Mouse (Mus musculus): Measurements from ENCODE around the gene Crispld2. TPM values are rescaled to one million over a fixed set of nuclear protein-coding genes. Genes with fewer than 3 reads are reported as not detected.

Gene Crispld2
- 1.3 and 2.1 TPM in 2 replicates for polyA plus RNA-seq (2015; fragmentation: Nextera tagmentation; extraction: Ambion mirVana)

- Histone ChIP-seq H3K36me3 (replicated peaks) (no peaks in the 10 kb centered on the region), H3K27ac (replicated peaks) (no peak within 1 kb of the TSS), H3K4me1 (replicated peaks) (peaks cover 7% of the 10 kb centered on the region; the same call in 1 of the 2 replicates), H3K4me2 (0 out of 2 replicates have a peak within 1 kb of the TSS, but pooled peaks have one; percentile 0), H3K4me3 (replicated peaks) (no peak within 1 kb of the TSS), H3K9me3 (replicated peaks) (no peaks in the 10 kb centered on the region), H3K9ac (no peak within 1 kb of the TSS), H3K27me3 (peaks cover 42% of the 10 kb centered on the region)
- ATAC-seq (ENCODE audit: insufficient read depth): no peak
- under 1% methylated on average over 25 of the region's 25 CpGs for WGBS (ENCODE audit: insufficient replicate concordance)
Observed at GRCm38 (mm10) chr8:119992249-119992648, at the start of gene Crispld2. Gene Crispld2, plus strand, starts transcription at chr8:119992438.

- 80% methylated on average over 10 of the region's 10 CpGs for WGBS (ENCODE audit: insufficient replicate concordance)
- H3K27me3 ChIP-seq: no peaks in the 10 kb centered on the region
- no peaks in the 10 kb centered on the region for H3K4me1 ChIP-seq (replicated peaks)
- H3K27ac ChIP-seq (replicated peaks): no peak overlapping the region
- H3K36me3 ChIP-seq (replicated peaks): peaks cover 99% of the 10 kb centered on the region
- no peak overlapping the region for H3K4me3 ChIP-seq (replicated peaks)
- no peaks in the 10 kb centered on the region for H3K9me3 ChIP-seq (replicated peaks)
- no peak overlapping the region for H3K4me2 ChIP-seq
- ATAC-seq (ENCODE audit: insufficient read depth): no peak
- no peak overlapping the region for H3K9ac ChIP-seq
Observed at GRCm38 (mm10) chr8:119943616-119944015, 48.6 kb upstream of the Crispld2 start.

DNA sequence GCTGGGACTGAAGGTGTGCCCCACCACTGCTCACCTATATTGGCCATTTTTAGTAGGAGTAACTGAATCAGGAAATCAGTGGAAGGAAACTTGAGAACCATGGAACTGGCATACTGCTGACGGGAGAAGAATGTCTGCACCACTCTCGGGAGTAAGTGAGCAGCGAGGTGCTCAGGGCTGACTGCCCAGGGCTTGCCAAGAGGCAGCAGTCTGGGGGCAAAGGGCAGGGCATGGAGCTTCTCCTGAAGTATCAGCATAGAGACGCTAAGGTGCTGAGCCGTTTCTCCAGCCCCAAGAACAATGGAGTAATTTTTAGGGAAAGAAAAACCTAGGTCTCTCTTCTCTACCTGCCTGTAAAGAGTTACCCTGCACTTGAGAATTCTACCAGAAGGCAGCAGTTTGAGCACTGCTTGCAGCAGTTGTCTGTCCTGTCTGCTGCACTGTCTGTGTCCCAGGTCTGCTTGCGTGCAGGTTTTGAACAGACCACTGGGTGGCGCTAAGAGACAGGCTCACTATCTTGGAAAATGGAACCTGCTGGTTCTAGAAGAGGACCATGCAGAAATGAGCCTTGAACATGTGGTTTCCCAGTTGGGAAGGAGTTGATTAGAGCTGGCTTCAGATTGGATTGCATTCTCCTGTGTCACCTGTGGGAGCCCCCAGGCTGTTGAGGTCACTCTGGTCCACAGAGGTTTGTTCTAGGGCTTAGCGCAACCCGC, 48.0 kb upstream of the Crispld2 start:
- no peak overlapping the region for H3K27ac ChIP-seq (replicated peaks)
- H3K36me3 ChIP-seq (replicated peaks): peaks cover 99% of the 10 kb centered on the region
- no peak overlapping the region for H3K9ac ChIP-seq
- H3K4me1 ChIP-seq (replicated peaks): no peaks in the 10 kb centered on the region
- 70% methylated on average over 9 of the region's 9 CpGs for WGBS (ENCODE audit: insufficient replicate concordance)
- H3K4me2 ChIP-seq: no peak overlapping the region
- H3K9me3 ChIP-seq (replicated peaks): no peaks in the 10 kb centered on the region
- H3K27me3 ChIP-seq: no peaks in the 10 kb centered on the region
- 0 out of 2 replicates have a peak, but pooled peaks have one; percentile 19 for ATAC-seq (ENCODE audit: insufficient read depth)
- no peak overlapping the region for H3K4me3 ChIP-seq (replicated peaks)

GRCm38 (mm10) chr8:119946326-119946865, 45.8 kb upstream of the Crispld2 start:
- no peak for ATAC-seq (ENCODE audit: insufficient read depth)
- 84% methylated on average over 8 of the region's 8 CpGs for WGBS (ENCODE audit: insufficient replicate concordance)

DNA sequence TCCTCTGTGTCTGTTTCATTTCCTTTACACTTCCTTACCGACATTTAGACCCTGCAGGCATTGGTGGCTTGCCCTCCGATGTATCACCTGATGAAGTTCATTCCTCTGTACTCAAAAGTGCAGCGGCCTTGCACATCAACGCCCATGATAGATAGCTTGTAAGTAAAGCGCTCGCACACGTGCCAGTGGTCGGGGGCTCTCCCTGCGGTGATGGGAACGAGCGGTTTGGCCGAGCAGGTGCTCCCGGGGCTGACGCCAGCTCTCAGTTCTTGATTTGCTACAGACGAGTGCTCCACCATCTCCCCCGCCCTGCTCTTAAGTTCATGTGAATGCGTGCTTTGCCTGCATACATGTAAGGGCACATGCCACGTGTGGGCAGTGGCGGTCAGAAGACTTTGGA, 44.6 kb upstream of the Crispld2 start:
- ATAC-seq (ENCODE audit: insufficient read depth): no peak
- no peak overlapping the region for H3K4me2 ChIP-seq
- H3K4me3 ChIP-seq (replicated peaks): no peak overlapping the region
- no peaks in the 10 kb centered on the region for H3K27me3 ChIP-seq
- no peaks in the 10 kb centered on the region for H3K4me1 ChIP-seq (replicated peaks)
- 85% methylated on average over 19 of the region's 19 CpGs for WGBS (ENCODE audit: insufficient replicate concordance)
- no peak overlapping the region for H3K27ac ChIP-seq (replicated peaks)
- no peaks in the 10 kb centered on the region for H3K9me3 ChIP-seq (replicated peaks)
- H3K36me3 ChIP-seq (replicated peaks): peaks cover 99% of the 10 kb centered on the region
- no peak overlapping the region for H3K9ac ChIP-seq

More at GRCm38 (mm10) chr8:119946326-119946865, 45.8 kb upstream of the Crispld2 start:
- H3K4me1 ChIP-seq (replicated peaks): no peaks in the 10 kb centered on the region
- no peaks in the 10 kb centered on the region for H3K27me3 ChIP-seq
- no peak overlapping the region for H3K27ac ChIP-seq (replicated peaks)
- no peaks in the 10 kb centered on the region for H3K9me3 ChIP-seq (replicated peaks)
- H3K36me3 ChIP-seq (replicated peaks): peaks cover 99% of the 10 kb centered on the region
- H3K4me2 ChIP-seq: no peak overlapping the region
- H3K4me3 ChIP-seq (replicated peaks): no peak overlapping the region
- H3K9ac ChIP-seq: no peak overlapping the region

DNA sequence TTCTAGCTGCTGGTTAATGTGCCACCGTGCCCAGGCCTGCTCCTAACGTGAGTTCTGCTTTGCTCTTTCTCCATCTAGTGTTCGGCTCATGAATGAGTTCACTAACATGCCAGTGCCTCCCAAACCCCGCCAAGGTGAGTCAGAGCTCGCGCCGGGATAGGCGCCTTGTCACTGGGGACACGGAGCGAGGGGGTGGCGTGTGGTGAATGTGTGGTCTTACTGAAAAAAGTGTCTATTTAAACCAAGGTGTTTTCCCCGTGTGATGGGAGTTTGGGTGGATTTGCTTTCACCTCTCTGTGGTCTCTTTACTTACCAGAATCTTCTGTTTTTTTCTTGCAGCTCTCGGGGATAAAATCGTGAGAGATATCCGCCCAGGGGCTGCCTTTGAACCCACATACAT, 43.9 kb upstream of the Crispld2 start:
- no peak overlapping the region for H3K27ac ChIP-seq (replicated peaks)
- H3K9ac ChIP-seq: no peak overlapping the region
- H3K4me1 ChIP-seq (replicated peaks): no peaks in the 10 kb centered on the region
- no peaks in the 10 kb centered on the region for H3K9me3 ChIP-seq (replicated peaks)
- no peak overlapping the region for H3K4me2 ChIP-seq
- ATAC-seq (ENCODE audit: insufficient read depth): no peak
- H3K36me3 ChIP-seq (replicated peaks): peaks cover 99% of the 10 kb centered on the region
- no peak overlapping the region for H3K4me3 ChIP-seq (replicated peaks)
- H3K27me3 ChIP-seq: no peaks in the 10 kb centered on the region
- 87% methylated on average over 15 of the region's 15 CpGs for WGBS (ENCODE audit: insufficient replicate concordance)

DNA sequence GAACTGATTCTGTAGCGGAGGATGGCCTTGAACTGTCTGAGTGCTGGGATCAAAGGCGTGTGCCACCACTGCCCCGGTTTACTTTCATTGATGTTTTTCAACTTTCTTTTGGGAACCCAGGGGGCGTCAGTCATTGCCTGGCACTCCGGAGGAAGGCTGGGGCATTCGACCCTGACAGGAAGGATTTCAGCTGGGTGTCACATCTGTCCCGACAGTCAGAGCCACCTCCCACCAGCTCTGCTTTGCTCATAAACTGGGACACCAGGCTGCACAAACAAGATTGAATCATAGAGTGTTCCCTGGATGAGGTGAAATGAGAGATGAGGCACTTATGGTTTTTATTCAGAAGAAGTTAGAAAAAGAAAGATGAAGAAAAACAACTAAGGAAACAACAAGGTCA, 40.0 kb upstream of the Crispld2 start:
- H3K36me3 ChIP-seq (replicated peaks): peaks cover 99% of the 10 kb centered on the region
- H3K4me1 ChIP-seq (replicated peaks): no peaks in the 10 kb centered on the region
- 77% methylated on average over 7 of the region's 7 CpGs for WGBS (ENCODE audit: insufficient replicate concordance)
- H3K9me3 ChIP-seq (replicated peaks): no peaks in the 10 kb centered on the region
- no peak for ATAC-seq (ENCODE audit: insufficient read depth)
- no peak overlapping the region for H3K27ac ChIP-seq (replicated peaks)
- no peaks in the 10 kb centered on the region for H3K27me3 ChIP-seq
- no peak overlapping the region for H3K9ac ChIP-seq
- no peak overlapping the region for H3K4me3 ChIP-seq (replicated peaks)
- H3K4me2 ChIP-seq: no peak overlapping the region

GRCm38 (mm10) chr8:119952747-119953146, 39.5 kb upstream of the Crispld2 start:
- Histone ChIP-seq H3K27ac (replicated peaks) (no peak overlapping the region), H3K9ac (no peak overlapping the region), H3K9me3 (replicated peaks) (no peaks in the 10 kb centered on the region), H3K4me1 (replicated peaks) (no peaks in the 10 kb centered on the region), H3K36me3 (replicated peaks) (peaks cover 99% of the 10 kb centered on the region), H3K27me3 (no peaks in the 10 kb centered on the region), H3K4me3 (replicated peaks) (no peak overlapping the region), H3K4me2 (no peak overlapping the region)
- no peak for ATAC-seq (ENCODE audit: insufficient read depth)
- WGBS (ENCODE audit: insufficient replicate concordance): 90% methylated on average over 5 of the region's 5 CpGs

- Histone ChIP-seq H3K36me3 (replicated peaks) (peaks cover 82% of the 10 kb centered on the region), H3K9ac (no peak overlapping the region), H3K27ac (replicated peaks) (no peak overlapping the region), H3K9me3 (replicated peaks) (no peaks in the 10 kb centered on the region), H3K4me3 (replicated peaks) (no peak overlapping the region), H3K27me3 (no peaks in the 10 kb centered on the region), H3K4me1 (replicated peaks) (no peaks in the 10 kb centered on the region), H3K4me2 (no peak overlapping the region)
- ATAC-seq (ENCODE audit: insufficient read depth): no peak
- 91% methylated on average over 8 of the region's 8 CpGs for WGBS (ENCODE audit: insufficient replicate concordance)
Observed at GRCm38 (mm10) chr8:119955333-119955732, 36.9 kb upstream of the Crispld2 start.

- no peak overlapping the region for H3K9ac ChIP-seq
- no peaks in the 10 kb centered on the region for H3K9me3 ChIP-seq (replicated peaks)
- H3K4me1 ChIP-seq (replicated peaks): no peaks in the 10 kb centered on the region
- no peak overlapping the region for H3K4me2 ChIP-seq
- no peak overlapping the region for H3K4me3 ChIP-seq (replicated peaks)
- 90% methylated on average over 10 of the region's 10 CpGs for WGBS (ENCODE audit: insufficient replicate concordance)
- ATAC-seq (ENCODE audit: insufficient read depth): no peak
- no peak overlapping the region for H3K27ac ChIP-seq (replicated peaks)
- H3K27me3 ChIP-seq: no peaks in the 10 kb centered on the region
- peaks cover 55% of the 10 kb centered on the region for H3K36me3 ChIP-seq (replicated peaks)
Observed at GRCm38 (mm10) chr8:119958076-119958475, 34.2 kb upstream of the Crispld2 start.

GRCm38 (mm10) chr8:119960531-119961104, 31.6 kb upstream of the Crispld2 start:
- no peaks in the 10 kb centered on the region for H3K4me1 ChIP-seq (replicated peaks)
- H3K9me3 ChIP-seq (replicated peaks): no peaks in the 10 kb centered on the region
- WGBS (ENCODE audit: insufficient replicate concordance): 60% methylated on average over 5 of the region's 5 CpGs
- H3K27me3 ChIP-seq: no peaks in the 10 kb centered on the region
- H3K27ac ChIP-seq (replicated peaks): no peak overlapping the region
- no peak overlapping the region for H3K4me3 ChIP-seq (replicated peaks)
- ATAC-seq (ENCODE audit: insufficient read depth): no peak
- no peak overlapping the region for H3K4me2 ChIP-seq
- peaks cover 29% of the 10 kb centered on the region for H3K36me3 ChIP-seq (replicated peaks)
- no peak overlapping the region for H3K9ac ChIP-seq
